Mouse (Mus musculus) E14TG2a.4 (cell line): ENCODE data around the gene Utp14a.

ENCODE experiments used
- CTCF ChIP-seq: conservative IDR thresholded peaks from 2 replicates; pipeline ENCODE4 v1.5.1; 2014; ENCODE audit warnings: low read length
- NANOG ChIP-seq: IDR thresholded peaks from 2 replicates; pipeline ENCODE4 v1.6.1; 2014; ENCODE audit warnings: borderline replicate concordance, low read length, mixed read lengths
- POU5F1 ChIP-seq: IDR thresholded peaks from 2 replicates; pipeline ENCODE4 v1.6.1; 2014; ENCODE audit warnings: low read length, borderline replicate concordance

DNA sequence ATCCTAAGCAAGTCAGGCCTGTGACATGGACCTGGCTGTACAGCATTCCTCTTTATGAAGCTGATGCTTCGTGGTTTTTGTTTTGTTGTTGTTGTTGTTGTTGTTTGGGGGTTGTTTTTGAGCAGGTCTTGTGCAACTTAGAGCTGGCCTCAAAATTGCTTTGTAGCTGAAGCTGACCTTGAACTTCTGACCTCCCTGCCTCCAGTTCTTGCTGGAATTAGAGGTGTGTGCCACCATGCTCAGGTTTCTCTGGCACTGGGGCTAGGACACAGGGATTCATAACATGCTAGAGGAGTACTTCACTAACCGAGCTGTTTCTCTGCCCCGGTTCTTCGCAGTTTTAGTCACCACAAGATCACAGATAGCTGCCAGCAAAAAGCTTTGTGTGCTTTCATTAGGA, 48.7 kb downstream of the Utp14a start:
- TF ChIP-seq CTCF (no peak), NANOG (no peak), POU5F1 (no peak)
